7 mouse cellular contexts compared by ENCODE assay signal in genomic region chr5:30960814-30961213, GRCm38 (mm10). TPM values are rescaled to one million over a fixed set of nuclear protein-coding genes. Genes with fewer than 3 reads are reported as not detected.
DNase-seq lines count a peak whose midpoint lies in the region; ATAC-seq and TF ChIP-seq lines count a peak whose summit lies in the region.

No protein-coding gene starts in this region.

- no peak for DNase-seq in lung, postnatal 36 days
- DNase-seq in stomach, postnatal 0 days (ENCODE audit: low spot score): no peak
- DNase-seq in layer of hippocampus, postnatal 36 days: no peak
- DNase-seq in embryo, embryonic 10 days (ENCODE audit: low spot score): no peak

- WGBS in lung, embryonic 16.5 days: 79% methylated on average over 2 of the region's 2 CpGs
- WGBS in forebrain, embryonic 16.5 days: 87% methylated on average over 2 of the region's 2 CpGs
- 80% methylated on average over 2 of the region's 2 CpGs for WGBS in liver, embryonic 16.5 days (ENCODE audit: insufficient replicate concordance)
- 87% methylated on average over 2 of the region's 2 CpGs for WGBS in stomach, postnatal 0 days

- H3K27ac ChIP-seq in lung, embryonic 16.5 days (ENCODE audit: low read length): no peak overlapping the region; the same call in 1 of the 2 replicates
- H3K27ac ChIP-seq in forebrain, embryonic 16.5 days (ENCODE audit: low read length): no peak overlapping the region
- H3K27ac ChIP-seq in liver, embryonic 16.5 days (ENCODE audit: low read length): peak overlapping the region; percentile 46
- H3K27ac ChIP-seq in stomach, postnatal 0 days (replicated peaks): peak overlapping the region; percentile 78; the same call in 1 of the 2 replicates

- H3K4me3 ChIP-seq in lung, embryonic 16.5 days (ENCODE audit: low read length): no peak overlapping the region; the same call in 1 of the 2 replicates
- peak overlapping the region; percentile 89; the same call in 1 of the 2 replicates for H3K4me3 ChIP-seq in forebrain, embryonic 16.5 days (replicated peaks; ENCODE audit: low read length)
- peak overlapping the region; percentile 89 for H3K4me3 ChIP-seq in liver, embryonic 16.5 days (ENCODE audit: low read depth, low read length)
- 0 out of 2 replicates have a peak overlapping the region, but pooled peaks have one; percentile 93 for H3K4me3 ChIP-seq in stomach, postnatal 0 days (ENCODE audit: low read depth, low read length)

- no peak for TF ChIP-seq CTCF in stomach, postnatal 0 days (IDR thresholded peaks at IDR 0.05; ENCODE audit: low read depth)

- H3K9ac ChIP-seq in lung, embryonic 16.5 days (ENCODE audit: low read length): no peak overlapping the region
- H3K9ac ChIP-seq in forebrain, embryonic 16.5 days (replicated peaks; ENCODE audit: low read depth, low read length): peak overlapping the region; percentile 93; the same call in 1 of the 2 replicates
- no peak overlapping the region for H3K9ac ChIP-seq in liver, embryonic 16.5 days (ENCODE audit: low read depth, low read length)
- H3K9ac ChIP-seq in stomach, postnatal 0 days (ENCODE audit: low read length): no peak overlapping the region

- H3K4me1 ChIP-seq in lung, embryonic 16.5 days (replicated peaks; ENCODE audit: control insufficient read depth, insufficient read depth, low read length): peaks cover 15% of the 10 kb centered on the region
- H3K4me1 ChIP-seq in forebrain, embryonic 16.5 days (replicated peaks; ENCODE audit: control insufficient read depth, insufficient read depth, low read length): peaks cover 23% of the 10 kb centered on the region
- peaks cover 27% of the 10 kb centered on the region for H3K4me1 ChIP-seq in liver, embryonic 16.5 days (ENCODE audit: control insufficient read depth, low read depth, low read length)
- peaks cover 6% of the 10 kb centered on the region; the same call in 1 of the 2 replicates for H3K4me1 ChIP-seq in stomach, postnatal 0 days (replicated peaks; ENCODE audit: control insufficient read depth, insufficient read depth)

- no peaks in the 10 kb centered on the region for H3K9me3 ChIP-seq in lung, embryonic 16.5 days (ENCODE audit: control insufficient read depth, low read length)
- H3K9me3 ChIP-seq in forebrain, embryonic 16.5 days (ENCODE audit: control insufficient read depth, low read length): no peaks in the 10 kb centered on the region
- H3K9me3 ChIP-seq in liver, embryonic 16.5 days (replicated peaks; ENCODE audit: control insufficient read depth, low read length): no peaks in the 10 kb centered on the region
- H3K9me3 ChIP-seq in stomach, postnatal 0 days (ENCODE audit: control insufficient read depth, low read length): no peaks in the 10 kb centered on the region

- peaks cover 12% of the 10 kb centered on the region for H3K36me3 ChIP-seq in lung, embryonic 16.5 days (ENCODE audit: control insufficient read depth, insufficient read depth, low read length)
- H3K36me3 ChIP-seq in forebrain, embryonic 16.5 days (ENCODE audit: control insufficient read depth, insufficient read depth): peaks cover 8% of the 10 kb centered on the region
- peaks cover 9% of the 10 kb centered on the region for H3K36me3 ChIP-seq in liver, embryonic 16.5 days (ENCODE audit: control insufficient read depth, insufficient read depth)
- H3K36me3 ChIP-seq in stomach, postnatal 0 days (ENCODE audit: control insufficient read depth, insufficient read depth, low read length): peaks cover 4% of the 10 kb centered on the region

- H3K27me3 ChIP-seq in lung, embryonic 16.5 days (ENCODE audit: control insufficient read depth, insufficient read depth, low read depth, low read length): no peaks in the 10 kb centered on the region
- no peaks in the 10 kb centered on the region; the same call in 1 of the 2 replicates for H3K27me3 ChIP-seq in forebrain, embryonic 16.5 days (replicated peaks; ENCODE audit: control insufficient read depth, insufficient read depth, low read length)
- H3K27me3 ChIP-seq in liver, embryonic 16.5 days (ENCODE audit: control insufficient read depth, insufficient read depth, low read depth, low read length): no peaks in the 10 kb centered on the region
- no peaks in the 10 kb centered on the region for H3K27me3 ChIP-seq in stomach, postnatal 0 days (ENCODE audit: control insufficient read depth, insufficient read depth, low read length)

- H3K4me2 ChIP-seq in lung, embryonic 16.5 days (ENCODE audit: low read depth, low read length): peak overlapping the region; percentile 62
- peak overlapping the region; percentile 69 for H3K4me2 ChIP-seq in forebrain, embryonic 16.5 days (ENCODE audit: low read length)
- H3K4me2 ChIP-seq in liver, embryonic 16.5 days (ENCODE audit: low read depth, low read length): peak overlapping the region; percentile 84
- H3K4me2 ChIP-seq in stomach, postnatal 0 days (replicated peaks; ENCODE audit: low read depth): peak overlapping the region; percentile 89

- TF ChIP-seq EP300 in stomach, postnatal 0 days (optimal IDR thresholded peaks at IDR 0.05): no peak

- ATAC-seq in lung, embryonic 16.5 days (ENCODE audit: low read depth): no peak
- no peak for ATAC-seq in forebrain, embryonic 16.5 days
- ATAC-seq in liver, embryonic 16.5 days (ENCODE audit: low read depth): no peak
- no peak for ATAC-seq in stomach, postnatal 0 days (ENCODE audit: low FRiP score, low TSS enrichment)

RNA-seq across cellular contexts. Expression of gene Preb, which starts 0.7 kb away (rescaled TPM):
- polyA plus RNA-seq in lung, embryonic 16.5 days (2015; fragmentation: Nextera tagmentation; extraction: Ambion mirVana): 125 and 129 TPM in 2 replicates
- polyA plus RNA-seq in forebrain, embryonic 16.5 days (2015; fragmentation: Nextera tagmentation; extraction: Ambion mirVana): 135 and 140 TPM in 2 replicates
- polyA plus RNA-seq in liver, embryonic 16.5 days (2015; fragmentation: Nextera tagmentation; extraction: Ambion mirVana): 92.0 and 102 TPM in 2 replicates
- polyA plus RNA-seq in stomach, postnatal 0 days (2015; fragmentation: Nextera tagmentation; extraction: Ambion mirVana): 88.1 and 93.1 TPM in 2 replicates
- total RNA-seq in layer of hippocampus, postnatal 36 days (2021): 100 to 1,000 TPM; 115 to 137 TPM

RNA-seq across cellular contexts. Expression of gene Tcf23, which starts 7.6 kb away (rescaled TPM):
- polyA plus RNA-seq in lung, embryonic 16.5 days (2015; fragmentation: Nextera tagmentation; extraction: Ambion mirVana): 0.21 and 0.40 TPM in 2 replicates
- not detected in 2 replicates for polyA plus RNA-seq in forebrain, embryonic 16.5 days (2015; fragmentation: Nextera tagmentation; extraction: Ambion mirVana)
- polyA plus RNA-seq in liver, embryonic 16.5 days (2015; fragmentation: Nextera tagmentation; extraction: Ambion mirVana): 0.02 and 0.07 TPM in 2 replicates
- 4.3 and 4.5 TPM in 2 replicates for polyA plus RNA-seq in stomach, postnatal 0 days (2015; fragmentation: Nextera tagmentation; extraction: Ambion mirVana)
- total RNA-seq in layer of hippocampus, postnatal 36 days (2021): under 1 TPM; 0.10 to 0.13 TPM

RNA-seq across cellular contexts. Expression of gene Cgref1, which starts 15.4 kb away (rescaled TPM):
- polyA plus RNA-seq in lung, embryonic 16.5 days (2015; fragmentation: Nextera tagmentation; extraction: Ambion mirVana): 2.1 and 3.3 TPM in 2 replicates
- polyA plus RNA-seq in forebrain, embryonic 16.5 days (2015; fragmentation: Nextera tagmentation; extraction: Ambion mirVana): 15.8 and 29.0 TPM in 2 replicates
- 3.1 and 3.2 TPM in 2 replicates for polyA plus RNA-seq in liver, embryonic 16.5 days (2015; fragmentation: Nextera tagmentation; extraction: Ambion mirVana)
- 22.5 and 24.8 TPM in 2 replicates for polyA plus RNA-seq in stomach, postnatal 0 days (2015; fragmentation: Nextera tagmentation; extraction: Ambion mirVana)
- 10 to 100 TPM; 16.5 to 16.7 TPM for total RNA-seq in layer of hippocampus, postnatal 36 days (2021)

RNA-seq across cellular contexts. Expression of gene Khk, which starts 39.6 kb away (rescaled TPM):
- polyA plus RNA-seq in lung, embryonic 16.5 days (2015; fragmentation: Nextera tagmentation; extraction: Ambion mirVana): 13.2 and 15.0 TPM in 2 replicates
- 6.3 and 7.7 TPM in 2 replicates for polyA plus RNA-seq in forebrain, embryonic 16.5 days (2015; fragmentation: Nextera tagmentation; extraction: Ambion mirVana)
- 31.7 and 36.0 TPM in 2 replicates for polyA plus RNA-seq in liver, embryonic 16.5 days (2015; fragmentation: Nextera tagmentation; extraction: Ambion mirVana)
- polyA plus RNA-seq in stomach, postnatal 0 days (2015; fragmentation: Nextera tagmentation; extraction: Ambion mirVana): 28.4 and 33.6 TPM in 2 replicates
- 10 to 100 TPM; 10.1 to 13.6 TPM for total RNA-seq in layer of hippocampus, postnatal 36 days (2021)

RNA-seq across cellular contexts. Expression of gene Emilin1, which starts 47.6 kb away (rescaled TPM):
- polyA plus RNA-seq in lung, embryonic 16.5 days (2015; fragmentation: Nextera tagmentation; extraction: Ambion mirVana): 212 and 225 TPM in 2 replicates
- 13.5 and 20.5 TPM in 2 replicates for polyA plus RNA-seq in forebrain, embryonic 16.5 days (2015; fragmentation: Nextera tagmentation; extraction: Ambion mirVana)
- 37.2 and 39.1 TPM in 2 replicates for polyA plus RNA-seq in liver, embryonic 16.5 days (2015; fragmentation: Nextera tagmentation; extraction: Ambion mirVana)
- 85.6 and 97.0 TPM in 2 replicates for polyA plus RNA-seq in stomach, postnatal 0 days (2015; fragmentation: Nextera tagmentation; extraction: Ambion mirVana)
- 1 to 10 TPM; 2.0 to 2.3 TPM for total RNA-seq in layer of hippocampus, postnatal 36 days (2021)

Comparison
In these comparisons a context has a peak if more than half of its experiments do, and no peak if none do; other contexts are left out.
1. H3K27ac ChIP-seq: peak in liver, embryonic 16.5 days (single experiment) and stomach, postnatal 0 days (single experiment); none in lung, embryonic 16.5 days (single experiment) and forebrain, embryonic 16.5 days (single experiment).
2. Peak in every context shown above with its lines, with median percentiles within 50 percentile points of each other: H3K4me2 ChIP-seq.